Mouse (Mus musculus) forelimb bud, embryonic 11.5 days (tissue): ENCODE data around the gene Acta2.

Experiments
- DNase-seq: peaks from one replicate; pipeline ENCODE4 v3.0.0-alpha.2; 2012; ENCODE audit warnings: low read depth, low spot score

The Acta2 gene

GRCm38 (mm10) chr19:34192008-34192963, 63.1 kb downstream of the Acta2 start, which contains the start of gene Stambpl1:
Stambpl1 (plus strand) TSS chr19:34192229.
- peak; percentile 35 for DNase-seq

- DNase-seq = no peak
Observed at GRCm38 (mm10) chr19:34191645-34192007, 63.8 kb downstream of the Acta2 start.
